Mouse (Mus musculus) spleen, adult 2 months (tissue): ENCODE results near the gene Ndufs2. TPM values are rescaled to one million over a fixed set of nuclear protein-coding genes. Genes with fewer than 3 reads are reported as not detected.

ENCODE experiments used
- DNase-seq, 2 experiments: peaks; one replicate each; pipeline versions ENCODE4 v3.0.0 to v3.0.0-alpha.2; 2012 to 2021; ENCODE audit warnings: low spot score in 2 of 2, low read depth in 1 of 2
- H3K27ac ChIP-seq: fragments of 200-500 bp; 2 replicates; pipeline ENCODE4 v1.5.1; 2012; ENCODE audit warnings: low read length, inconsistent platforms; ENCODE audit not compliant: insufficient read depth
- H3K27me3 ChIP-seq: fragments of 200-500 bp; 2 replicates; pipeline ENCODE4 v1.6.1; 2012; ENCODE audit warnings: mild to moderate bottlenecking, moderate library complexity, low read length, inconsistent platforms; ENCODE audit not compliant: control insufficient read depth, insufficient read depth
- H3K36me3 ChIP-seq: fragments of 200-500 bp; 2 replicates; pipeline ENCODE4 v1.6.1; 2012; ENCODE audit warnings: mild to moderate bottlenecking, low read length, inconsistent platforms; ENCODE audit not compliant: control insufficient read depth, insufficient read depth
- H3K4me1 ChIP-seq: fragments of 200-500 bp; 2 replicates; pipeline ENCODE4 v1.6.1; 2011; ENCODE audit warnings: inconsistent platforms; ENCODE audit not compliant: control insufficient read depth, insufficient read depth, insufficient read length
- H3K4me3 ChIP-seq: fragments of 200-500 bp; 2 replicates; pipeline ENCODE4 v1.5.1; 2011; ENCODE audit warnings: mild to moderate bottlenecking, inconsistent platforms; ENCODE audit not compliant: insufficient read depth, insufficient read length; ENCODE audit errors: extremely low read depth
- CTCF ChIP-seq: fragments of 200-500 bp; IDR thresholded peaks from 2 replicates; pipeline ENCODE4 v1.5.1; 2011; ENCODE audit warnings: mild to moderate bottlenecking, inconsistent platforms; ENCODE audit not compliant: insufficient read depth, insufficient read length, insufficient replicate concordance; ENCODE audit errors: extremely low read depth
- POLR2A ChIP-seq: fragments of 200-500 bp; IDR thresholded peaks from 2 replicates; pipeline ENCODE4 v1.6.1; 2011; ENCODE audit warnings: low read depth, low read length, inconsistent platforms
- WGBS: fragments of 180-500 bp; shearing (Covaris S2); methylation state at CpG from one replicate; pipeline ENCODE4 v1.1.7; 2018; 5-methylcytosine and 5-hydroxymethylcytosine counted together
- polyA plus RNA-seq: library from polyadenylated mRNA; depleted of rRNA; stranded (reverse); fragments of >200 nt; gene quantifications from 2 replicates; pipeline ENCODE4 v1.2.3, GENCODE M21; 2012

The Ndufs2 gene
- polyA plus RNA-seq, 1 experiment: 59.6 TPM

GRCm38 (mm10) chr1:171222238-171223155, 28.7 kb downstream of the Ndufs2 start, which contains the start of gene Tomm40l:
Gene Tomm40l (minus strand): TSS chr1:171222514.
- peak within 1 kb of the TSS; percentile 69 for H3K4me3 ChIP-seq
- 2% methylated on average over 28 of the region's 28 CpGs for WGBS
- H3K27me3 ChIP-seq: no peaks in the 10 kb centered on the region
- peaks cover 11% of the 10 kb centered on the region; the same call in 1 of the 2 replicates for H3K4me1 ChIP-seq
- DNase-seq: peak; percentile 87 to 99
- H3K27ac ChIP-seq: peak within 1 kb of the TSS; percentile 82
- H3K36me3 ChIP-seq: peaks cover 4% of the 10 kb centered on the region; the same call in 1 of the 2 replicates
- peak; percentile 8; the same call in 1 of the 2 replicates for TF ChIP-seq POLR2A
- TF ChIP-seq CTCF: peak; percentile 15; the same call in 1 of the 2 replicates

GRCm38 (mm10) chr1:171221281-171222193, 29.7 kb downstream of the Ndufs2 start:
- 11% methylated on average over 22 of the region's 22 CpGs for WGBS
- Histone ChIP-seq H3K27me3 (no peaks in the 10 kb centered on the region), H3K36me3 (peaks cover 4% of the 10 kb centered on the region; the same call in 1 of the 2 replicates), H3K4me3 (peak overlapping the region; percentile 69), H3K27ac (no peak overlapping the region), H3K4me1 (peaks cover 11% of the 10 kb centered on the region; the same call in 1 of the 2 replicates)
- peak in 1 of 2 experiments; percentile 15 for DNase-seq
- TF ChIP-seq POLR2A (no peak), CTCF (no peak)

- Histone ChIP-seq H3K27me3 (no peaks in the 10 kb centered on the region), H3K27ac (no peak overlapping the region), H3K4me1 (peaks cover 11% of the 10 kb centered on the region; the same call in 1 of the 2 replicates), H3K36me3 (peaks cover 4% of the 10 kb centered on the region; the same call in 1 of the 2 replicates), H3K4me3 (no peak overlapping the region)
- peak; percentile 59 to 71 for DNase-seq
- TF ChIP-seq CTCF (peak; percentile 59; the same call in 1 of the 2 replicates), POLR2A (no peak)
- 13% methylated on average over 10 of the region's 10 CpGs for WGBS
Measured at GRCm38 (mm10) chr1:171220871-171221270, 30.3 kb downstream of the Ndufs2 start.

GRCm38 (mm10) chr1:171216241-171216955, 34.8 kb downstream of the Ndufs2 start:
- no peak for DNase-seq
- peaks cover 3% of the 10 kb centered on the region; the same call in 1 of the 2 replicates for H3K4me1 ChIP-seq
- H3K27ac ChIP-seq: no peak overlapping the region
- no peak for TF ChIP-seq CTCF
- no peak for TF ChIP-seq POLR2A
- H3K36me3 ChIP-seq: peaks cover 4% of the 10 kb centered on the region; the same call in 1 of the 2 replicates
- WGBS: 85% methylated on average over 18 of the region's 18 CpGs
- H3K4me3 ChIP-seq: no peak overlapping the region
- H3K27me3 ChIP-seq: no peaks in the 10 kb centered on the region

GRCm38 (mm10) chr1:171213801-171214496, 37.2 kb downstream of the Ndufs2 start, which contains the start of gene Nr1i3:
Gene Nr1i3 (plus strand): TSS chr1:171213970.
- H3K4me1 ChIP-seq: no peaks in the 10 kb centered on the region
- no peak within 1 kb of the TSS for H3K4me3 ChIP-seq
- H3K36me3 ChIP-seq: no peaks in the 10 kb centered on the region; the same call in 1 of the 2 replicates
- no peak within 1 kb of the TSS for H3K27ac ChIP-seq
- no peaks in the 10 kb centered on the region for H3K27me3 ChIP-seq
- no peak for TF ChIP-seq POLR2A
- TF ChIP-seq CTCF: no peak
- WGBS: 88% methylated on average over 10 of the region's 10 CpGs
- no peak for DNase-seq
